Mouse (Mus musculus) brain, embryonic 14.5 days (tissue): Measurements from ENCODE around the gene Tmem131. TPM values are rescaled to one million over a fixed set of nuclear protein-coding genes. Genes with fewer than 3 reads are reported as not detected.

Source experiments
- DNase-seq: peaks from one replicate; pipeline ENCODE4 v3.0.0-alpha.2; 2011; ENCODE audit warnings: low read depth
- CTCF ChIP-seq: fragments of 200-500 bp; IDR thresholded peaks from 2 replicates; pipeline ENCODE4 v1.5.1; 2012; ENCODE audit warnings: inconsistent platforms, mild to moderate bottlenecking, moderate library complexity, borderline replicate concordance; ENCODE audit not compliant: insufficient read depth, insufficient read length; ENCODE audit errors: extremely low read depth
- POLR2A ChIP-seq: fragments of 200-500 bp; IDR thresholded peaks from 2 replicates; pipeline ENCODE4 v1.6.1; 2012; ENCODE audit warnings: mild to moderate bottlenecking, inconsistent platforms, borderline replicate concordance; ENCODE audit not compliant: poor library complexity, insufficient read depth, insufficient read length, severe bottlenecking; ENCODE audit errors: extremely low read depth
- polyA plus RNA-seq: library from polyadenylated mRNA; depleted of rRNA; stranded (reverse); fragments of >200 nt; gene quantifications from 2 replicates; pipeline ENCODE4 v1.2.3, GENCODE M21; 2012; rRNA removed

Tmem131 gene
- polyA plus RNA-seq, 1 experiment: 48.1 TPM

DNA sequence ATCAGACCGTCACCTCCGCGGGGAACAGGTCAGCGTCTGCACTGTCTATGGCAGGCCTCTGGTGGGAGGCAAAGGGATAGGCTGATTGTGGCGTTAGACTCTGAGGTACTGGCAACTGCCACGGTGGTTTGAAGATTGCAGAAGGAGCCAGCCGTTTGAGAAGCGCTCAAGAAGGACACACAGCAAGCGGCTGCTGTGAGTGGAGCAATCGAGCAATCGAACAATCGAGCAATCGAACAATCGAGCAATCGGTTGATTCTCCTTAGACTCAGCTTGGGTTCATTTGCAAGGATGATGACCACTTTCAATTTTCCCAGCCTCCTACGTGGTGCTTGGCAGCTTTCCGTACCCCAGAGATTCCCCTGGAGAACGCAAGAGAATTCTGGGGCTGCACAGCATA is 184.4 kb downstream of the Tmem131 start:
- TF ChIP-seq CTCF (no peak), POLR2A (no peak)
- no peak for DNase-seq

DNA sequence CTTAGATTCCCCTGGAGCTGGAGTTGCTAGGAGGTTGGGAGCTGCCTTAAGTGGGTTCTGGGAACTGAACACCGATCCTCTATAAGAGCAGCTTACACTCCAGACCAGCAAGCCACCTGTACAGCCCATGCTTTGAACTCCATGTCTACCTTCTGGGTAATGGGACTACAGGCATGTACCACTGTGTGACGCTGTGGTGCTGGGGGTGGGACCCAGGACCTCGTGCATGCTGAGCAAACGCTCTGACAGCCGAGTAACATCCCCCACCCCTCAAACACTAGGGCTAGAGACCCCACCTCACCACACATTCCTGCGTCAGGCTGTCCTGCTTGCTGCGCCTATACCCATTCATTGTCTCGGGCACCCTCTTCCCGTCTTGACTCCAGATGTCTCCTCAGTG is 184.9 kb downstream of the Tmem131 start:
- TF ChIP-seq POLR2A (no peak), CTCF (no peak)
- no peak for DNase-seq

DNA sequence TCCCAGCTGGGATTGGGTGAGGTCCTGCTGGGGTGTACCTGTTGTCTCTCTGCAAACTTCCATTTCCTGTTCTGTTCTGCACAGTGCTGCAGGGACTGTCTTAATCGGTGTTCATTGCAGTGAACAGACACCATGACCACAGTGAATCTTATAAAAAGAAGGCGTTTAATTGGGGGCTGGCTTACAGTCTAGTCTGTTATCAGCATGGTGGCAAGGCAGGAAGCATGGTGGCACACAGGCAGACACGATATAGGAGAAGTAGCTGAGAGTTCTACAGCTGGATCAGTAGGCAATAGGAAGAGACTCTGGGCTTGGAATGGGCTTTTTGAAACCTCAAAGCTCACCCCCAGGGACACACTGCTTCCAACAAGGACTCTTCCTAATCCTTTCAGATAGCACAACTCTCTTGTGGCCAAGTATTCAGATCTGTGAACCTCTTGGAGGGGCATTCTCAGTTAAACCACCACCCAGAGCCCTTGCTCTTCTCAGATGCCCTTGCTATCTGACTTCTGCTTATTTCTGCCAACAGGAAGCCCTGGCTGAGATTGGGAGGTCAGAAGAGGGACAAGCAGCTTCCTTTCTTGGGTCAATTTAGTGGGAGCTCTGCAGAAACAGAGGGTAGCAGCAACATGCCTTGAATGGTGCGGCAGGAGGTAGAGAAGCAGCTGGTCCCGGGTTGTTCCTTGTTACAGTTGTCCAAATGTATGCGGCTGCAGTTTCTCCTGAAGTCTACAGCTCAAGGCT is 189.4 kb downstream of the Tmem131 start:
- TF ChIP-seq POLR2A (no peak), CTCF (no peak)
- DNase-seq: no peak

DNA sequence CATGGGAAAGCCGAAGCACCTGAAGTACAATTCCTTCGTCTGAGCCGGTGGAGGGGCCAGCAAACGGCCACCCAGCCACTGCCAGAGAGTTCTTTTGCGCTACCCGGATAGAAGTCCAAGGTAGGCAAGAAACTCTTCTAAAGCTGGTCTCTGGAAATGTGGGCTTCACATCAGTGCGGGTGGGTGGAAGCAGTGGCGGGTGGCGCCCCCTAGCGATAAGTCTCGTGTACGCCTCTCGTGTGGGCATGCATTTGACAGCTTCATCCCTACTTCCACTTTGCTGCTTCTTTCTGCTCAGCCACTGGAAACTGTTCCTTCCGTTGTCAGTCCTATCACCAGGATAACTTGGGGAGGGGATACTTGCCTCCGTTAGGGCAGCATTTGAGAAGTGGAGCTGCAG is 197.0 kb downstream of the Tmem131 start:
- DNase-seq: peak; percentile 24
- TF ChIP-seq CTCF (peak; percentile 67), POLR2A (no peak)

DNA sequence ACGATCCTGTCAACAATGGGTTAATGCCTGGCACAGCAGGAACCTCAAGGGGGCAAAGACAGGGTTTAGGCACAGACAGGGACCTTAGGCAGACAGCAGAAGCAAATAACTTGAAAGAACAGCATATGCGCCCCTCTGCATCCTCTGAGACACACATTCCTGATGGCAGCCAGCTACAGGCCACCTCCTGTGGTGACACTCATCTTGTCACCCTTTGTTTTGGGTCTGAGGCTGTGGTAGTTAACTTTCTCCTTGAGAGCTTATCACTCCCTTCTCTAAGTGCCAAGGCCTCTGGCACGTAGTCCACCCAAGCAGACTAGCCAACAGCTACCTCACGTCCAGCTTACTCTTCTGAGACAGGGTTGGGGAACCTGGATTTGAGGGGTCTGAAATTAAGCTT is 197.8 kb downstream of the Tmem131 start:
- no peak for TF ChIP-seq POLR2A
- no peak for TF ChIP-seq CTCF
- no peak for DNase-seq

DNA sequence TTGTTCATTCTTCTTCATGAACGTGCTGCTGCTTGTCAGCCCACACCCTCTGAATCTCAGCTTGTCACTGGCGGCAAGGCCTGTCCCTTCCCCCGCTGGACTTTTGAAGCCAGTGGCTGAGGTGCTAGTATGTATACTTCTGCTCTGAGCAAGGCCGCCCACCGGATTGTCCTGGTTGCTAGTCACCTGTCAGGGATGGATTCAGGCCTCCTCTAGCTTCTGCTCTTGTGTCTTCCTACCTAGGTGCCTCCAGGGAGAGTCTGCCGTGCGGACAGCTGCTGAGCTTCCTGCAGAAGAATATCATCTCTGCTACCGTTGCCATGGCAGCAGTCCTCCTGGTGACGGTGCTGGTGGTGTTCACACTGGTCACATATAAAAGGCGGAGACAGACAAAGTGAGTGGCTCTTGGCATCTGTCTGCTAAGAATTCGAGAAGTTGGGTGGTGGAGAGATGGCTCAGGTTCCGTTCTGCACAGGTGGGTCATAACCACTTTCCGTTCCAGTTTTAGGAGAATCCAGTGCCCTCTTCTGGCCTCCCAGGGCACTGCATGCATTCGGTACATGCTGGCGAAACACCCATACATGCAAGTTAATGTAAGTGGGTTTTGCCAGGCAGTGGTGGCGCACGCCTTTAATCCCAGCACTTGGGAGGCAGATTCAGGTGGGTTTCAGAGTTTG is 199.1 kb downstream of the Tmem131 start:
- TF ChIP-seq POLR2A (no peak), CTCF (peak; percentile 83)
- DNase-seq: peak; percentile 84

DNA sequence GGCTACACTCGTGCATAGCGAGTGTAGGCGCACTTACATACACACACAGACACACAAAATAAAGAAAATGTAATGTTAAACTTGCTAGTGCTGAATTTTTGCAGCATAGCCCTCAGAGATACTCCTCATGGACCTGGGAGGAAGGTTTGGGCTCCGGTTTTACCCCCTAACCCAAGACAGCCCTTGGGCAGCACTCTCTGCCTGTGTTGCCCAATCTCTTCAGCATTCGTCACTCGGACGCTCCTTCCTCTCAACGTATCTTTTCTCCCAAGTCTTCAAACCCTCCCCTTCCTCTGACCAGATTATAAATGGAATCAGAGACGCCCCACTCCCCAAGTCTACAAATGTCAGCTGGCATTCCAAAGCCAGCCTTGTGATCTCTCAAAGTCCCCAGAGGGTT is 200.4 kb downstream of the Tmem131 start:
- DNase-seq: no peak
- no peak for TF ChIP-seq CTCF
- no peak for TF ChIP-seq POLR2A

Other genes starting within 250 kb of the Tmem131 start
- gene 4933424G06Rik, start 233.5 kb downstream of the Tmem131 start, polyA plus RNA-seq: 0.11 and 0.12 TPM in 2 replicates
- 208 and 288 TPM in 2 replicates for gene Actr1b, start 229.2 kb downstream of the Tmem131 start, polyA plus RNA-seq
- 1.5 and 1.8 TPM in 2 replicates for gene Zap70, start 181.9 kb downstream of the Tmem131 start, polyA plus RNA-seq
- 0.49 and 1.0 TPM in 2 replicates for gene Vwa3b, start 82.9 kb upstream of the Tmem131 start, polyA plus RNA-seq